Mouse (Mus musculus) brain, embryonic 14.5 days (tissue): ENCODE results near the gene Ier5. TPM values are rescaled to one million over a fixed set of nuclear protein-coding genes. Genes with fewer than 3 reads are reported as not detected.

ENCODE experiments used
- DNase-seq: peaks from one replicate; pipeline ENCODE4 v3.0.0-alpha.2; 2011; ENCODE audit warnings: low read depth
- CTCF ChIP-seq: fragments of 200-500 bp; IDR thresholded peaks from 2 replicates; pipeline ENCODE4 v1.5.1; 2012; ENCODE audit warnings: inconsistent platforms, mild to moderate bottlenecking, moderate library complexity, borderline replicate concordance; ENCODE audit not compliant: insufficient read depth, insufficient read length; ENCODE audit errors: extremely low read depth
- POLR2A ChIP-seq: fragments of 200-500 bp; IDR thresholded peaks from 2 replicates; pipeline ENCODE4 v1.6.1; 2012; ENCODE audit warnings: mild to moderate bottlenecking, inconsistent platforms, borderline replicate concordance; ENCODE audit not compliant: poor library complexity, insufficient read depth, insufficient read length, severe bottlenecking; ENCODE audit errors: extremely low read depth
- polyA plus RNA-seq: library from polyadenylated mRNA; depleted of rRNA; stranded (reverse); fragments of >200 nt; gene quantifications from 2 replicates; pipeline ENCODE4 v1.2.3, GENCODE M21; 2012

Gene Ier5
- polyA plus RNA-seq, 1 experiment, result 34.8 TPM

GRCm38 (mm10) chr1:155112875-155113274 is 13.4 kb upstream of the Ier5 start:
- TF ChIP-seq POLR2A, result no peak
- TF ChIP-seq CTCF, result no peak
- no peak for DNase-seq

- DNase-seq, result no peak
- TF ChIP-seq CTCF (no peak), POLR2A (no peak)
These were observed 12.7 kb upstream of the Ier5 start for GRCm38 (mm10) chr1:155112118-155112517.

GRCm38 (mm10) chr1:155111491-155111890 is 12.1 kb upstream of the Ier5 start:
- TF ChIP-seq POLR2A (no peak), CTCF (no peak)
- DNase-seq, result peak; percentile 91

- TF ChIP-seq CTCF (no peak), POLR2A (no peak)
These were observed 10.2 kb upstream of the Ier5 start for GRCm38 (mm10) chr1:155109387-155110350.

GRCm38 (mm10) chr1:155108412-155108811 is 9.0 kb upstream of the Ier5 start:
- no peak for DNase-seq
- no peak for TF ChIP-seq POLR2A
- no peak for TF ChIP-seq CTCF

More at GRCm38 (mm10) chr1:155109387-155110350, 10.2 kb upstream of the Ier5 start:
- DNase-seq, result peak; percentile 79

GRCm38 (mm10) chr1:155107843-155108242 is 8.4 kb upstream of the Ier5 start:
- TF ChIP-seq POLR2A (no peak), CTCF (no peak)
- DNase-seq, result no peak

GRCm38 (mm10) chr1:155106310-155106709 is 6.9 kb upstream of the Ier5 start:
- TF ChIP-seq POLR2A (no peak), CTCF (no peak)
- no peak for DNase-seq

- TF ChIP-seq POLR2A (no peak), CTCF (no peak)
- DNase-seq, result no peak
These were observed 4.6 kb upstream of the Ier5 start for GRCm38 (mm10) chr1:155103991-155104390.

GRCm38 (mm10) chr1:155102631-155103030 is 3.2 kb upstream of the Ier5 start:
- DNase-seq, result no peak
- TF ChIP-seq CTCF, result no peak
- no peak for TF ChIP-seq POLR2A

- peak; percentile 60 for DNase-seq
These were observed 753 bp downstream of the Ier5 start for GRCm38 (mm10) chr1:155098486-155099279.

GRCm38 (mm10) chr1:155097931-155098485 is 1.4 kb downstream of the Ier5 start:
- TF ChIP-seq CTCF (no peak), POLR2A (no peak)
- DNase-seq, result peak; percentile 63

More at GRCm38 (mm10) chr1:155098486-155099279, 753 bp downstream of the Ier5 start:
- no peak for TF ChIP-seq CTCF
- TF ChIP-seq POLR2A, result no peak
